Mouse (Mus musculus): ENCODE results near the gene Rap1b. TPM values are rescaled to one million over a fixed set of nuclear protein-coding genes. Genes with fewer than 3 reads are reported as not detected.
A peak's percentile ranks its signal among the peaks of the same experiment; 100 is the strongest.
"Not testable (repeated sequence)": the region's sequence is repeated elsewhere in the genome, so short reads cannot be mapped to it uniquely, and the experiment has no call there.

Rap1b gene
- 125 and 130 TPM in 2 replicates for polyA plus RNA-seq (2016; fragmentation: Nextera tagmentation; extraction: Ambion mirVana)

DNA sequence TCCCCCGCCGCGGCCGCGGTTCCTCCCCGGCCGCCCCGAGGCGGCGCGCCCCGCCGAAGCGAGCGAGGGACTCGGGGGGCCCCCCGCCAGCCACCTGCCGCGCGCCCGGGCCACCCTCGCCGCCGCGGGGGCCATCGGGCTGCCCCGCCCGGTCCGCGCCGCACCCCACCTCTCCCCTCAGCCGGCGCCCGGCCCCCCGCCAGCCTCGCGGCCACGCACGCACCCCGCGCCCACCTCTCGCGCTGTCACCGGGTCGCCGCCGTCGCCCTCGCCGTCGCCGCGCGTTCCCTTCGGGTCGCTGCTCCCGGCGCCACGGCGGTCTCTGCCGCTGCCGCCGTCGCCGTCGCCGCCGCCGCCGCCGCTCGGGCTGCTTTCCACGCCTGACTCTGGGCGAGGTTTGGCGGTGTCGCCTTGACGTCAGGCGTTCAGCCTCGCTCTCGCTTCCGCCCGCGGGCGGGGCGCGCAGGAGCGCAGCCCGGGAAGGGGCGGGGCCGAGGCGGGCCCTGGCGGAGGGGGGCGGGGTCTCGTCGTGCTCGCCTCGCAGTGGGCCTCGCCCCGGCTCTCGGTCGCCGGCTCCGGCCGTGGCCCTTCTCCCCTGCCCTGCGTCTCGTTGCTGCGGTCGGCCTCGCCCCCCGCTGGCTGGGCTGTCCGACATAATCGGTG, at the start of gene Rap1b:
TSS of gene Rap1b (minus strand) at position 439 of the 663 bp plus-strand sequence.
- peaks cover 25% of the 10 kb centered on the region for H3K4me1 ChIP-seq
- H3K4me2 ChIP-seq, result peak within 1 kb of the TSS; percentile 60
- H3K9ac ChIP-seq, result peak within 1 kb of the TSS; percentile 93
- H3K9me3 ChIP-seq, result no peaks in the 10 kb centered on the region
- H3K27me3 ChIP-seq, result peaks cover 4% of the 10 kb centered on the region; the same call in 1 of the 2 replicates
- H3K36me3 ChIP-seq (replicated peaks), result no peaks in the 10 kb centered on the region
- ATAC-seq (ENCODE audit: low FRiP score), result peak; percentile 95
- peak within 1 kb of the TSS; percentile 97 for H3K27ac ChIP-seq
- peak within 1 kb of the TSS; percentile 88 for H3K4me3 ChIP-seq (replicated peaks)
- under 1% methylated on average over 80 of the region's 112 CpGs for WGBS

DNA sequence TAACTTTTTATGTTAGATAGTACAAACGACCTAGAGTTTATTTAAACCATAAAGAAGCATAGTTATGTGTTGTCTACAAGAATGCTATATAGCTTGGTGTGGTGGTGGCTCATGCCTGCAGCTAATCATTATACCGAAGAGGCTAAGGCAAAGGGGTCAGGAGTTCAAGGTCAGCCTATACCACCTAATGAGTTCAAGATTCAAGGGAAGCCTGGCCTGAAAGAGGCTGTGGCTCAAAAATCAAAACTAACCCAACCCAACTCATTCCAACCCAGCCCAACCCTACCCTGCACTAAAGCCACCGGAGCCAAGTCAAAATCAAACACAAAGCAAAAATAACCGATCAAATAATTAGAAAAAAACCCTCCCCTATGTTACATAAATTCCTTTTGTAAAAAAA, 49.4 kb upstream of the Rap1b start:
- Histone ChIP-seq H3K4me3 (replicated peaks) (no peak overlapping the region), H3K4me1 (no peaks in the 10 kb centered on the region; the same call in 1 of the 2 replicates)
- ATAC-seq (ENCODE audit: low FRiP score), result no peak

DNA sequence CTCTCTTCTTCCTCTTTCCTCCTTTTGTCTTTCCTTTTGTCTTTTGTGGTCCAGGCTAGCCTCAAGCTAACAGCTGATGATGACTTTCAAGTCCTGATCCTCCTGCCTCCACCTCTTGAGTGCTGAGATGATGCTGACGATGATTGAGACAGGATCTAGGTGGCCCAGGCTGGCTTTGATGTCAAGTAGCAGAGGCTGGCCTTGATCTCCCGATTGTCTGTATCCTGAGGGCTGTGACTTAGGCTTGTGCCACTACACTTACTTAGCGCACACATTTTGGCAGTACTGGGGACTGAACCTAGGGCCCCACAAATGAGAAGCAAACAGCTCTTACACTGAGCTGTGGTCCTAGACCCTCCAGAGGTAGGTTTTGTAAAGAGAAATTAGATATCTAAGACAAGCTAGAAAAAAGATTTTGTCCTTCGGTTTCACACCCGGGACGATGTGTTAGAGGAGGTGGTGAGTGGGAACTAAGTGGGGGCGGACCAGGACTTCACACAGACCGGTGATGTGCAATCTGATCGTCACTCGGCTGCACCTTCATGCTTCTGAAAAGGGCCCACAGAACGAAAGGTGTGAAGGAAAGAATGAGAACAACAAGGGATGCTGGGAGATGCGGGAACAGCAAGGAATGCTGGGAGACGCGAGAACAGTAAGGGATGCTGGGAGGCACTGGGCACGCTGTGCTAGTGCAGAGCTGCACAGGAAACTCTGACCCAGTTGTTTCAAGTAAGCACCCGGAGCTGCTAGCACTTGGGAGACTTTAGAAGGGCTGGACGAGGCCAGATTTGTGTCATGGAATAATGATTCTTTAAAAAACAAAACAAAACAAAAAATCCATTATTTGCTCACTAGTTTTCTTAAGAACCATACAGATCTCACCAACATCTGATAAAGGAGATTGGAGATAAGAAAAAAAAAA, 48.5 kb upstream of the Rap1b start:
- Histone ChIP-seq H3K4me2 (no peak overlapping the region), H3K4me1 (no peaks in the 10 kb centered on the region), H3K9me3 (no peaks in the 10 kb centered on the region), H3K36me3 (replicated peaks) (no peaks in the 10 kb centered on the region), H3K4me3 (replicated peaks) (no peak overlapping the region), H3K9ac (no peak overlapping the region), H3K27ac (no peak overlapping the region), H3K27me3 (no peaks in the 10 kb centered on the region)
- WGBS, result 93% methylated on average over 17 of the region's 17 CpGs
- ATAC-seq (ENCODE audit: low FRiP score), result no peak

More for the DNA sequence above, 49.4 kb upstream of the Rap1b start:
- Histone ChIP-seq H3K27ac (no peak overlapping the region), H3K4me2 (no peak overlapping the region), H3K9ac (no peak overlapping the region), H3K36me3 (replicated peaks) (no peaks in the 10 kb centered on the region), H3K9me3 (no peaks in the 10 kb centered on the region), H3K27me3 (no peaks in the 10 kb centered on the region)
- 81% methylated on average over 4 of the region's 4 CpGs for WGBS

DNA sequence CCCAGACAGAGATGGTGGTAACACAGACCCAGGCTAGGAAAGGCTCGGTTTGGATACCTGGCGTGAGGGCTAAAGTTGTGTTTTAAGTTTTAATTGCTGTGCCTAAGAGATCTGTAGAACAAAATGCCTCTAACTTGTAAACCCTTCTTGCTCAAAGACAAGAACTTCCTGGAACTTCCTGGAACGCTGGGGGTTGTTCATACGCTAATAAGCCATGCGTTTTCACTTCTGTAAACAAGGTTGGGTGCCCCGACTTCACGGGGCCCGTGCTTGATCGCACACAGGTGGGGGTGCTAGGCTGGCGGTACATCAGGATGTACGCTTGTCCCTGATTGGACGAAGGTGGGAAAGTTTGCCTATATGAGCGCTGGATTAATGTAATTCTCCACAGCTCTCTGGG, 47.3 kb upstream of the Rap1b start:
- not testable (repeated sequence) for H3K9ac ChIP-seq; H3K4me2 ChIP-seq; ATAC-seq (ENCODE audit: low FRiP score); H3K4me3 ChIP-seq (replicated peaks); H3K4me1 ChIP-seq; H3K27me3 ChIP-seq; H3K9me3 ChIP-seq; H3K27ac ChIP-seq; H3K36me3 ChIP-seq (replicated peaks)
- WGBS, result 60% methylated on average over 13 of the region's 13 CpGs

DNA sequence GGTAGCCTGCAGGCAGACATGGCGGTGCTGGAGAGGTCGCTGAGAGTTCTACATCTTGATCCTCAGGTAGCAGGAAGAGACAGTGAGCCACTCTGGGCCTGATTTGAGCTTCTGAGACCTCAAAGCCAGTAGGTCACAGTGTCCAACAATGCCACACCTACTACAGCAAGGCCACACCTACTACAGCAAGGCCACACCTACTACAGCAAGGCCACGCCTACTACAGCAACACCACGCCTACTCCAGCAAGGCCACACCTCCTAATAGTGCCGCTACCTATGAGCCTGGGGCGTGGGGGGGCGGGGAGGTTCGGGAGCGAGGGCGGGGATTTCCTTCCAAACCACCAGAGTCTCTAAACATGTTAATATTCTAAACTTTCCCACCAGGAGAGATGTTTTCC, 45.5 kb upstream of the Rap1b start:
- no peak for ATAC-seq (ENCODE audit: low FRiP score)
- no peaks in the 10 kb centered on the region for H3K36me3 ChIP-seq (replicated peaks)
- H3K4me3 ChIP-seq (replicated peaks), result no peak overlapping the region
- no peak overlapping the region for H3K4me2 ChIP-seq
- no peaks in the 10 kb centered on the region for H3K27me3 ChIP-seq
- 88% methylated on average over 10 of the region's 10 CpGs for WGBS
- H3K9ac ChIP-seq, result no peak overlapping the region
- no peaks in the 10 kb centered on the region for H3K4me1 ChIP-seq
- no peak overlapping the region for H3K27ac ChIP-seq
- H3K9me3 ChIP-seq, result no peaks in the 10 kb centered on the region

DNA sequence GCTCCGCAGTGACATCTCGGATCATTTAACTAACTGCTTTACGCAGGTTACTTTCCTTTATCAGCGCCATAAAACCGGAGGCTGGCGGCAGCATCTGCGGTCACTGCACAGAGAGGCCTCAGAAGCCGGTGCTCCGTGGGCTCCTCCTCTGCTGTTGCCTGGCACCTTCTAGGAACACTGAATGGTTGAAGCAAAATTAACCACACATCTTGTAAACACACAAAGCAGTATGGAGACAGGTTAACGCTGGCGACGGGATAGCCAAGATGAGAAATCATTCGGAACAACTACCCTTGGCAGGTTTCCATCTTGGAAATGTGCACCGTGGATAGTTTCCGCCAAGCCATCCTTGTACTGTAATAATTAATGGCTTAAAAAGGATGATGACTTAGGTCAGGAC, 43.0 kb upstream of the Rap1b start:
- Histone ChIP-seq H3K4me2 (no peak overlapping the region), H3K4me3 (replicated peaks) (no peak overlapping the region), H3K9me3 (no peaks in the 10 kb centered on the region), H3K27ac (no peak overlapping the region), H3K27me3 (no peaks in the 10 kb centered on the region), H3K4me1 (no peaks in the 10 kb centered on the region), H3K36me3 (replicated peaks) (no peaks in the 10 kb centered on the region), H3K9ac (no peak overlapping the region)
- WGBS, result 92% methylated on average over 15 of the region's 15 CpGs
- ATAC-seq (ENCODE audit: low FRiP score), result no peak

DNA sequence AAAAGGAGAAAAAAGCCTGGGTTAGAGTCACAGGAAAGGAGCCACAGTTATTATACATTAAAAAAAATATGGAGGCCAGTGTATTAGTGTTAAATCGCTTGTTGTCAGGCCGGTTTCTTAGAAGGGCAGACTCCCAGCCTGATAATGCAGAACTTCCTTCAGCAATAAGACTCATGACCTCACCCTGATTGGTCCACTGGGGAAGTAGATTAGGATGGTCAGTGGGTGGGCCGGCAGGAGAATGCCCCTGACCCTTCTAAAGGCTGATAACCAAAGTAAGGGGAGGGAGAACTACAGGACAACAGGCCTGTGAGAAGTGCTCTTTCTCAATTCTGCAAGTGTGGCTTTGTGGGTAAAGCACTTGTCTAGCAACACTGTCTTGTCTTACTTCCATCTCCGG, 39.5 kb upstream of the Rap1b start:
- no peak overlapping the region for H3K4me2 ChIP-seq
- H3K4me3 ChIP-seq (replicated peaks), result no peak overlapping the region
- no peaks in the 10 kb centered on the region for H3K36me3 ChIP-seq (replicated peaks)
- no peak overlapping the region for H3K9ac ChIP-seq
- WGBS, result 66% methylated on average over 4 of the region's 4 CpGs
- no peaks in the 10 kb centered on the region for H3K9me3 ChIP-seq
- H3K27ac ChIP-seq, result no peak overlapping the region
- no peak for ATAC-seq (ENCODE audit: low FRiP score)
- no peaks in the 10 kb centered on the region for H3K27me3 ChIP-seq
- no peaks in the 10 kb centered on the region for H3K4me1 ChIP-seq

DNA sequence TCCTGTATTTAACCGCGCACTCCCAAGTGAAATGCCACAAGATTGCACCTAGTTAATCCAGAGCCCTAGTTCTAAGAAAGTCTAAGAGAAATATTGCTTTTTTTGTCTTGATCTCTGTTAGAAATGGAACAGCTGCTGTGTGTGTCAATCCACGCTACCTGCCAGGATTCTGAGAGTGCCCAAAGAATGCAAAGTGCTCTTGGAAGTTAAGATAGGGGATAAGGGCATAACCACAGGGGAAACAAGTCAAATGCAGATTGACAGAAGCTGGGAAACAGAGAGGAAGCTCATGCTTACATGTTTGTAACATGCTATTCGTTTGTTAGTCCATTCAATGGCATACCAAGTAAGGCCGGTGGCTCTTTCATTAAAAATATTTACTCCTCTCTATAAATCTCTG, 38.9 kb upstream of the Rap1b start:
- ATAC-seq (ENCODE audit: low FRiP score), result no peak
- 88% methylated on average over 5 of the region's 5 CpGs for WGBS

DNA sequence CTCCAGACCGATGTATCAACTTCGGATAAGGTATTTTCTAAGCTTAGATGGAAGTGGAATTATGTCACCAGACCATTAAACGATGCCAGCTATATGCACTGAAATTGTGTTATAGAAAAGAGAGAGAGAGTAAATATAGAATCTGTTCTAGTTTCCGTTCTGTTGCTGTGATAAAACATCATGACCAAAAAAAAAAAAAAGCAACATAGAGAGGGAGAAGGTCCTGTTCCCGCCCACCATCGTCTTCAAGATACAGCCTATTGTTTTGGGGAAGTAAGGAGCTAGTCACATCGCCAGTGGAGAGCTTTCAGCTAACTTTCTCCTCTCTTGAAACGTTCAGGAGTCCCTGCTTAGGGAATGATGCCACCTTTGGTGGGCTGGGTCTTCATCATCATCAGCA, 37.6 kb upstream of the Rap1b start:
- H3K4me3 ChIP-seq (replicated peaks), result no peak overlapping the region
- H3K27me3 ChIP-seq, result no peaks in the 10 kb centered on the region
- no peaks in the 10 kb centered on the region for H3K9me3 ChIP-seq
- no peaks in the 10 kb centered on the region for H3K36me3 ChIP-seq (replicated peaks)
- H3K9ac ChIP-seq, result no peak overlapping the region
- WGBS, result 91% methylated on average over 8 of the region's 8 CpGs
- H3K27ac ChIP-seq, result no peak overlapping the region
- H3K4me2 ChIP-seq, result no peak overlapping the region
- H3K4me1 ChIP-seq, result no peaks in the 10 kb centered on the region
- ATAC-seq (ENCODE audit: low FRiP score), result no peak

More for the DNA sequence above, 38.9 kb upstream of the Rap1b start:
- H3K4me3 ChIP-seq (replicated peaks), result no peak overlapping the region
- H3K36me3 ChIP-seq (replicated peaks), result no peaks in the 10 kb centered on the region
- H3K4me1 ChIP-seq, result no peaks in the 10 kb centered on the region
- no peak overlapping the region for H3K4me2 ChIP-seq
- H3K27me3 ChIP-seq, result no peaks in the 10 kb centered on the region
- H3K9ac ChIP-seq, result no peak overlapping the region
- H3K27ac ChIP-seq, result no peak overlapping the region
- no peaks in the 10 kb centered on the region for H3K9me3 ChIP-seq

DNA sequence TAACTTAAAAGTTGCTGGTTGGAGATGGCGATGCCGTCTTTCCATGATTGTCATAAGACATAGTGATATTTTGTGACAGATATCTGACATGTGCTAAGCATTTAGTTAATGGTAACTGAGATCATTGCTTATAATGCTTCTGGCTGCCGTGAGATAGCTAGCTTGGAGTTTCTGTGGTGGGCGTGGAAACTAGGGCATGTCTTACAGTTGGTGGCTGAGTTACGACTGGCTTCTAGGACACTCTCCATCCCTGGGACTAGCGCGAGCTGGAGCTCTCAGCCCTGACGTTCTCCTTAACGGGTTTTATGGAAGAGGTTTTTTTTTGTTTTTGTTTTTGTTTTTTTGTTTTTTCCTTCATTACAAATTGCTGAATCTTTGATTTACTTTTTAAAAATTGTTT, 32.8 kb upstream of the Rap1b start:
- Histone ChIP-seq H3K9me3 (no peaks in the 10 kb centered on the region), H3K27ac (no peak overlapping the region), H3K4me3 (replicated peaks) (no peak overlapping the region), H3K4me2 (no peak overlapping the region), H3K36me3 (replicated peaks) (no peaks in the 10 kb centered on the region), H3K9ac (no peak overlapping the region), H3K4me1 (no peaks in the 10 kb centered on the region), H3K27me3 (no peaks in the 10 kb centered on the region)
- 94% methylated on average over 9 of the region's 9 CpGs for WGBS
- ATAC-seq (ENCODE audit: low FRiP score), result no peak

DNA sequence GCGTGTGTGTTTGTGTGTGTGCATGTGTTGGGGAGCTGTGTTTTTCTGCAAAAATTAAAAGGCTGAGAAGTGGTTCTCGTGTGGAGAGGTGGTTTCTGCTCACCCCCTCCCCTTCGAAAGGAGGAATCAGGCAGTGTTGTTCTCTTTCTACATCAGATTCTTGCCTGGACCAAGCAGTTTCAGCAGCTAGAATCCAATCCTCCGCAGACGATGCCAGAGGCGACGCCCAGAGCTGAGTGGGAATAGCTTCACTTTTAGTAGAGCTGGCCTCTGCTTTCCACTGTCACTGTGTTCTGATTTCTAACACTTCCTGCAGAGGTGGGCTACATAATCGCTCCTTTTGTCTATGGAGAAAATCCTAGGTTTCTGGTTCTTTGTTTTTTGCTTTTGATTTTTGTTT, 31.0 kb upstream of the Rap1b start:
- Histone ChIP-seq H3K4me1 (no peaks in the 10 kb centered on the region), H3K27me3 (no peaks in the 10 kb centered on the region), H3K27ac (no peak overlapping the region), H3K4me2 (no peak overlapping the region), H3K9ac (no peak overlapping the region), H3K36me3 (replicated peaks) (no peaks in the 10 kb centered on the region), H3K4me3 (replicated peaks) (no peak overlapping the region), H3K9me3 (no peaks in the 10 kb centered on the region)
- no peak for ATAC-seq (ENCODE audit: low FRiP score)
- 83% methylated on average over 8 of the region's 8 CpGs for WGBS

DNA sequence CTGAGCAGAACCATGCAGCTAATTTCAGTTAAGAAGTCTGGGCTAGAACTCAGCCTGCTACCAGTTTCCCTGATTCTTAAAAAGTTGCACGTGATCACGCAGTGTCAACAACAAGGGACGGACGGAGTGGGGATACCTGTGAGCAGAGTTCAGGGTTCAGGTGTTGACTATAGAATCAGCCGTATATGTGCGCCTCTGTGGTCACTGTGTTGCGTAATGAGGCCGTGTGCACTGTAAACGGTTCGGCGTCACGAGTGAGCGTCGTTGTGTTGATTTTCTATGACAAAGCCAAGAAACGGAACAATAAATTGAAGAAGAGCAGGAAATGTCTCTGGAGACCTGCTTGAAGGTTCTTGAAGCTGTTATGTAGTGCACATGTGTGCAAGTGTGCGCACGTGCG, 30.6 kb upstream of the Rap1b start:
- no peak overlapping the region for H3K9ac ChIP-seq
- WGBS, result 92% methylated on average over 18 of the region's 18 CpGs

More for the DNA sequence above, 30.6 kb upstream of the Rap1b start:
- Histone ChIP-seq H3K9me3 (no peaks in the 10 kb centered on the region), H3K4me1 (no peaks in the 10 kb centered on the region), H3K27ac (no peak overlapping the region), H3K27me3 (no peaks in the 10 kb centered on the region), H3K36me3 (replicated peaks) (no peaks in the 10 kb centered on the region), H3K4me2 (no peak overlapping the region), H3K4me3 (replicated peaks) (no peak overlapping the region)
- no peak for ATAC-seq (ENCODE audit: low FRiP score)
